Mouse (Mus musculus): ENCODE data around the gene Olfr1224-ps1. TPM values are rescaled to one million over a fixed set of nuclear protein-coding genes. Genes with fewer than 3 reads are reported as not detected.
"Not testable (repeated sequence)": the region's sequence is repeated elsewhere in the genome, so short reads cannot be mapped to it uniquely, and the experiment has no call there.

Gene Olfr1224-ps1
- not detected in 2 replicates for polyA plus RNA-seq (2014; fragmentation: Nextera tagmentation; extraction: Ambion mirVana)

DNA sequence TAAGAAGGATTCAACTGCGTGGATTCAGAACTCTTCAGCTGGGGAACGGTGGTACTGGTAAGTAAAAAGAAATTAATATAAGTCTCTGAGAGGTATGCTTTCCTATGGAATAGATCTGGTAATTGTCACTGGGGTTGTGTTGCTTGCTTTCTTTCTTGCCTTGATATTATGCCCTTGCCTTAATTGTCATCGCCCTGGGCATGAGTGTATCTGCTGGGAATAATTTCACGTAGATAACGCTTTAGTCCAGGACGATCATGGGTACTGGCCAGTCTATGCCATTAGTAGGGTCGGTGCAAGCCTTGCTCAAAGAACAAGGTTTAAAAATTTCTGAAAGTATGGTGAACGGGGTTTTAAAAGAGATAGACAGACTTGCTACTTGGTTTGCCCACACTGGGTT lies at the start of gene Olfr1224-ps1:
TSS of gene Olfr1224-ps1 (minus strand) at position 101 of the 400 bp plus-strand sequence.
- WGBS = 94% methylated on average over 8 of the region's 8 CpGs
- not testable (repeated sequence) for DNase-seq (ENCODE audit: low spot score); H3K9ac ChIP-seq (ENCODE audit: low read length); ATAC-seq (ENCODE audit: insufficient number of reproducible peaks, low FRiP score, low TSS enrichment, low read depth); H3K4me3 ChIP-seq (ENCODE audit: low read depth, low read length); H3K27ac ChIP-seq (replicated peaks; ENCODE audit: low read depth, low read length); H3K4me2 ChIP-seq (ENCODE audit: low read depth, severe bottlenecking); H3K36me3 ChIP-seq (ENCODE audit: control insufficient read depth, insufficient read depth, low read length); H3K4me1 ChIP-seq (ENCODE audit: control insufficient read depth, insufficient read depth, low read length); H3K9me3 ChIP-seq (ENCODE audit: control insufficient read depth, low read length); H3K27me3 ChIP-seq (ENCODE audit: control insufficient read depth, insufficient read depth, low read length)

DNA sequence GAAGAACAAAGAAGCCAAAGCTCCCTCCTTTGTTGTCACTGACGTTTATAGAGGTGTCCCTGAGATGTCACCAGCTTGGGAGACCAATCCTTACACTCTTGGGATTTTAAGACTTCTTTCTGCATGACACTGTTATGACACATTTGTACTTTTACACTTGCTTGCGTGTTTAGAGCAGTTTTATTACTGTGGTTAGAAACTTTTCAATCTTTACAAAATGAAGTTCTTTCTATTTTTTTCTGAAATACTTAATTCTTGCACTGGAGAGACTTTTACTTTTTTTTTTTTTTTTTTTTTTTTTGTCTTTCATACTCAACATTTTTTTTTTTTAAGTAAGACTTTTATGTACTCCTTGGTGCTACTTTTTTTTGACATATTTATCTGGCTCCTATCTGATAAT lies 36.1 kb upstream of the Olfr1224-ps1 start, which contains the start of gene Olfr1226:
TSS of gene Olfr1226 (minus strand) at position 101 of the 400 bp plus-strand sequence.
- 75% methylated on average over 2 of the region's 2 CpGs for WGBS
- Histone ChIP-seq H3K27ac (replicated peaks; ENCODE audit: low read depth, low read length) (no peak within 1 kb of the TSS), H3K27me3 (ENCODE audit: control insufficient read depth, insufficient read depth, low read length) (no peaks in the 10 kb centered on the region), H3K4me3 (ENCODE audit: low read depth, low read length) (no peak within 1 kb of the TSS), H3K9ac (ENCODE audit: low read length) (no peak within 1 kb of the TSS), H3K4me1 (ENCODE audit: control insufficient read depth, insufficient read depth, low read length) (no peaks in the 10 kb centered on the region), H3K4me2 (ENCODE audit: low read depth, severe bottlenecking) (no peak within 1 kb of the TSS), H3K36me3 (ENCODE audit: control insufficient read depth, insufficient read depth, low read length) (no peaks in the 10 kb centered on the region), H3K9me3 (ENCODE audit: control insufficient read depth, low read length) (no peaks in the 10 kb centered on the region)
- DNase-seq (ENCODE audit: low spot score) (no peak), ATAC-seq (ENCODE audit: insufficient number of reproducible peaks, low FRiP score, low TSS enrichment, low read depth) (no peak)

DNA sequence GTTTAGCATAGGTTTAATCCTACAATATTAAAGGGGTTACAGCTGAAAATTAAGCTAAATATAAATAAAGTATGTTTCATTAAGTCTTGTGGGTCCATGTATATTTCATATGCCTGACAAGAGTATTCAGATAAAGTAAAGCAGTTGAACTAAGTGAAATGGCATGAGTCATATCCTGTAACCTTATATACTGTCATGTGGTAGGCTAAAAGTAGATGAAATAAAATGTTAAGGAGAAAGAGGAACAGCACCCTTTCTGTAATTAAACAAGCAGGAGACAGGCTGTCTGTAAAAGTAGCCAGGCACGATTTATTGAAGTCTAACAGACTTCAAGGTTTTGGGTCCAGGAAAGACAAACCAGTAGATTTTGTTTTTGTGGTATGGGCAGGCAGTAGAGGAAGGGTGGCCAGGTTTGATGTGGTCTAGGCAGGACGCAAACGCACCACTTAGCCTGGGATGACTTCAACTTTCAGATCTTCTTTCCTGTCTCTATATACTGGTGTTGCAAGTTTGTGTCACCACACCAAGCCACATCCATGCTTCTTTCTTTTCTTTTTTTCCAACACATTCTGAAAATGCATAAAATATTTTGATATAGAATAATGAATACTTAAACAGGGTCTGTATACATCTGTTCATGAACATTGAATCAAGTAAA lies 32.6 kb upstream of the Olfr1224-ps1 start:
- Histone ChIP-seq H3K9me3 (ENCODE audit: control insufficient read depth, low read length) (no peaks in the 10 kb centered on the region), H3K4me2 (ENCODE audit: low read depth, severe bottlenecking) (no peak overlapping the region), H3K27me3 (ENCODE audit: control insufficient read depth, insufficient read depth, low read length) (no peaks in the 10 kb centered on the region), H3K4me1 (ENCODE audit: control insufficient read depth, insufficient read depth, low read length) (no peaks in the 10 kb centered on the region), H3K4me3 (ENCODE audit: low read depth, low read length) (no peak overlapping the region), H3K27ac (replicated peaks; ENCODE audit: low read depth, low read length) (no peak overlapping the region), H3K36me3 (ENCODE audit: control insufficient read depth, insufficient read depth, low read length) (no peaks in the 10 kb centered on the region), H3K9ac (ENCODE audit: low read length) (no peak overlapping the region)
- 83% methylated on average over 3 of the region's 3 CpGs for WGBS
- DNase-seq (ENCODE audit: low spot score) = no peak
- ATAC-seq (ENCODE audit: insufficient number of reproducible peaks, low FRiP score, low TSS enrichment, low read depth) = no peak

DNA sequence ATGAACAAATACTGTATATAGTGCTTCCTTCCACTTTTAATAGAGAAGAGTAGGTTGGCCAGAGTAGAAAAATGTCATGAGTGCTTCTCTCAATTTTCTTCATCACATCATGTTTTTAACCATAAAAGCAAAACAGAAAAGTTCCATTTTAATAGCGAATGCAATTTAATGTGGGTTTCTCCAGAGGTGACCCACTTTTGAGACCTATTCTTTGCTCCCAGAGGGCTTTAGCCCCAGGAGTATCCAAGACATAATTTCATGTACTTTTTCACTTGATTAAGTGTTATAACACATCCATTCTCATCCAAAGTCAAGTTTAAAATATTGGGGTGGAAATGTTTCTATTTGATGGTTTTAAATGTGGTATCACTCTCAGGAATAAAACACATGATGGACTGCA lies 10.7 kb upstream of the Olfr1224-ps1 start, which contains the start of gene Olfr1225:
TSS of gene Olfr1225 (minus strand) at position 101 of the 400 bp plus-strand sequence.
- 90% methylated on average over 1 of the region's 1 CpGs for WGBS
- DNase-seq (ENCODE audit: low spot score) = no peak
- no peak for ATAC-seq (ENCODE audit: insufficient number of reproducible peaks, low FRiP score, low TSS enrichment, low read depth)

DNA sequence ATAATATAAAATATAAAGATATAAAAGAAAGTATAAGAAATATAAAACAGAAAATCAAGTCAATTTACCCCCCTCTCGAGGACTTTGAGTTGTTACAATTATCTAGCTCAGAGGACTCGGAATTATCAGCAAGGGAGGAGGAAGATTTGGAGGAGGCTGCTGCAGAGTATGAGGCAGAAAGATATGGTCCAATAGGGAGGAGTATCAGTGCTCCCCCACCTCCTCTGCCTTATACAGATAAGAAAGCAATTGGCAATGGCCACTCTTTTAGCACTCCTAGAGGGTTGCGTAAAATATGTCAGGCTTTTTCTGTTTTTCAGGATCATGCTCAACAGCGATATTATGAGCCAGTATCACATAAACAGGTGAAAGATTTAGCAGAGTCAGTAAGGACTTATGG lies 820 bp upstream of the Olfr1224-ps1 start:
- not testable (repeated sequence) for H3K9ac ChIP-seq (ENCODE audit: low read length); H3K9me3 ChIP-seq (ENCODE audit: control insufficient read depth, low read length); H3K36me3 ChIP-seq (ENCODE audit: control insufficient read depth, insufficient read depth, low read length); H3K4me1 ChIP-seq (ENCODE audit: control insufficient read depth, insufficient read depth, low read length); H3K27ac ChIP-seq (replicated peaks; ENCODE audit: low read depth, low read length); H3K27me3 ChIP-seq (ENCODE audit: control insufficient read depth, insufficient read depth, low read length); DNase-seq (ENCODE audit: low spot score); H3K4me3 ChIP-seq (ENCODE audit: low read depth, low read length); H3K4me2 ChIP-seq (ENCODE audit: low read depth, severe bottlenecking); ATAC-seq (ENCODE audit: insufficient number of reproducible peaks, low FRiP score, low TSS enrichment, low read depth)
- 95% methylated on average over 4 of the region's 4 CpGs for WGBS

More for the DNA sequence above, 10.7 kb upstream of the Olfr1224-ps1 start, which contains the start of gene Olfr1225:
- Histone ChIP-seq H3K36me3 (ENCODE audit: control insufficient read depth, insufficient read depth, low read length) (no peaks in the 10 kb centered on the region), H3K27ac (replicated peaks; ENCODE audit: low read depth, low read length) (no peak within 1 kb of the TSS), H3K4me3 (ENCODE audit: low read depth, low read length) (no peak within 1 kb of the TSS), H3K27me3 (ENCODE audit: control insufficient read depth, insufficient read depth, low read length) (no peaks in the 10 kb centered on the region), H3K4me1 (ENCODE audit: control insufficient read depth, insufficient read depth, low read length) (no peaks in the 10 kb centered on the region), H3K4me2 (ENCODE audit: low read depth, severe bottlenecking) (no peak within 1 kb of the TSS), H3K9me3 (ENCODE audit: control insufficient read depth, low read length) (no peaks in the 10 kb centered on the region), H3K9ac (ENCODE audit: low read length) (no peak within 1 kb of the TSS)

DNA sequence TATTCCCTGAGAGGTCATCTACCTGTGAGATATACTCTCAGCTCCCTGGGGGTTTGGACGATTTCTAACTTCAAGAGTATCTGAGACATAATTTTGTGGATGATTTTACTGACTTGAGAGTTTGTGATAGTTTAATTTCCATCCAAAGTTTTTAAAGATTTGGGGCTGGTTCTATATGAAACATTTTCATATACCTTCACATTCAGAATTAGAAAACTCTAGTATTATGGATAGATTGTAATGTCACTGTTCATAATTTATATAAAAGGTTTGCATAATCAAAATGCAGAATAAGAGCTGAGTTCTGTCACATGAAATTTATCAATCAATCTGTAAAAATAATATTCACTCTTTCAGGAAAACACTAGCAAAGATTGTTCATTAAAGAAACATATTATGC lies 12.4 kb downstream of the Olfr1224-ps1 start, which contains the start of gene Olfr1223:
TSS of gene Olfr1223 (minus strand) at position 101 of the 400 bp plus-strand sequence.
- no peak within 1 kb of the TSS for H3K4me2 ChIP-seq (ENCODE audit: low read depth, severe bottlenecking)
- H3K27me3 ChIP-seq (ENCODE audit: control insufficient read depth, insufficient read depth, low read length) = no peaks in the 10 kb centered on the region
- no peak within 1 kb of the TSS for H3K27ac ChIP-seq (replicated peaks; ENCODE audit: low read depth, low read length)
- H3K4me3 ChIP-seq (ENCODE audit: low read depth, low read length) = no peak within 1 kb of the TSS
- DNase-seq (ENCODE audit: low spot score) (no peak), ATAC-seq (ENCODE audit: insufficient number of reproducible peaks, low FRiP score, low TSS enrichment, low read depth) (no peak)
- no peaks in the 10 kb centered on the region for H3K36me3 ChIP-seq (ENCODE audit: control insufficient read depth, insufficient read depth, low read length)
- WGBS = 76% methylated on average over 1 of the region's 1 CpGs
- no peaks in the 10 kb centered on the region for H3K9me3 ChIP-seq (ENCODE audit: control insufficient read depth, low read length)
- H3K4me1 ChIP-seq (ENCODE audit: control insufficient read depth, insufficient read depth, low read length) = no peaks in the 10 kb centered on the region
- H3K9ac ChIP-seq (ENCODE audit: low read length) = no peak within 1 kb of the TSS

DNA sequence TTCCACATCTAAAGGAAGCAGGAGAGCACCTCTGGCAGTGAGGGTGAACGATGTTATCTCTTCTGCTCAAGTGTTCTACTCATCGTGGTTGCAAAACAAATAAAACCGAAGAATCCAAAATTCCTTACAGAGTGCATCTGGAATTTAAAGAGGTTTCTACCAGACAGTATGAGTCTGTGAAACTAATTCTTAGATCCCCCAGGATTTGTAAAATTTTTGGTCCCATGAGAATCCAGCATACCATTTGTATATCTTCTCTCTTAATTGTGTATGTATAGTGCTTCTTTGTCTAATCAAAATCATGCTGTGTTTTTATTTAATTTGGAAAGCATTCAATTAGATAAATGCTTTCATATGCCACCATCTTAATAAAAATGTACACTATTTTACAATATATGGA lies 30.9 kb downstream of the Olfr1224-ps1 start, which contains the start of gene Olfr1222:
TSS of gene Olfr1222 (minus strand) at position 101 of the 400 bp plus-strand sequence.
- H3K4me1 ChIP-seq (ENCODE audit: control insufficient read depth, insufficient read depth, low read length) = no peaks in the 10 kb centered on the region
- H3K27me3 ChIP-seq (ENCODE audit: control insufficient read depth, insufficient read depth, low read length) = no peaks in the 10 kb centered on the region
- DNase-seq (ENCODE audit: low spot score) (no peak), ATAC-seq (ENCODE audit: insufficient number of reproducible peaks, low FRiP score, low TSS enrichment, low read depth) (no peak)
- no peak within 1 kb of the TSS for H3K4me3 ChIP-seq (ENCODE audit: low read depth, low read length)
- H3K27ac ChIP-seq (replicated peaks; ENCODE audit: low read depth, low read length) = no peak within 1 kb of the TSS
- no peak within 1 kb of the TSS for H3K9ac ChIP-seq (ENCODE audit: low read length)
- H3K9me3 ChIP-seq (ENCODE audit: control insufficient read depth, low read length) = no peaks in the 10 kb centered on the region
- H3K4me2 ChIP-seq (ENCODE audit: low read depth, severe bottlenecking) = no peak within 1 kb of the TSS
- no peaks in the 10 kb centered on the region for H3K36me3 ChIP-seq (ENCODE audit: control insufficient read depth, insufficient read depth, low read length)
- 87% methylated on average over 3 of the region's 3 CpGs for WGBS

DNA sequence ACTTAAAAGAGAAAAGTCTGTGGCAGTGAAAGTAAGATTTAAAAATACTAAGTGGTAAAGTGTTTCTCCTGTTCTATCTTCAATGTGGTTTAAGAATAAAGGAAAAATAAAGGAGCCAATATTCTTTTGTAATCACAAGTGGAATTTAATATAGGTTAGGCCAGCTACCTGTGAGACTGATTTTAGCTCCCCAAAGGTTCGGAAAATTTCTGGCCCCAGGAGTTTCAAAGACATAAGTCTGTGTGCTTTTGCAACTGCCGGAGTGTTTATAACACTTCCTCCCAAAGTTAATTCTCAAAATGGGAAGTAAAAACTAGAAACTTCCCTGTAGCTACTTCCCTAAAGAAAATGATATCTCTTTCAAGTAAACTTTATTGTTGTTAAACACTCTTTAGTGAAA lies 46.7 kb downstream of the Olfr1224-ps1 start, which contains the start of gene Olfr1221:
TSS of gene Olfr1221 (minus strand) at position 101 of the 400 bp plus-strand sequence.
- Histone ChIP-seq H3K27me3 (ENCODE audit: control insufficient read depth, insufficient read depth, low read length) (no peaks in the 10 kb centered on the region), H3K4me3 (ENCODE audit: low read depth, low read length) (no peak within 1 kb of the TSS), H3K36me3 (ENCODE audit: control insufficient read depth, insufficient read depth, low read length) (no peaks in the 10 kb centered on the region), H3K4me1 (ENCODE audit: control insufficient read depth, insufficient read depth, low read length) (no peaks in the 10 kb centered on the region), H3K9me3 (ENCODE audit: control insufficient read depth, low read length) (no peaks in the 10 kb centered on the region), H3K27ac (replicated peaks; ENCODE audit: low read depth, low read length) (no peak within 1 kb of the TSS), H3K4me2 (ENCODE audit: low read depth, severe bottlenecking) (no peak within 1 kb of the TSS), H3K9ac (ENCODE audit: low read length) (no peak within 1 kb of the TSS)
- WGBS = 86% methylated on average over 2 of the region's 2 CpGs
- DNase-seq (ENCODE audit: low spot score) = no peak
- ATAC-seq (ENCODE audit: insufficient number of reproducible peaks, low FRiP score, low TSS enrichment, low read depth) = no peak
